Mouse (Mus musculus) cerebellum, adult 2 months (tissue): Measurements from ENCODE around the gene Xpc.

Source experiments
- CTCF ChIP-seq: fragments of 200-500 bp; IDR thresholded peaks from 2 replicates; pipeline ENCODE4 v1.5.1; 2011; ENCODE audit warnings: low read depth, mild to moderate bottlenecking, control low read depth, low read length, moderate library complexity, borderline replicate concordance; ENCODE audit not compliant: insufficient read depth
- POLR2A ChIP-seq: fragments of 200-500 bp; IDR thresholded peaks from 2 replicates; pipeline ENCODE4 v1.6.1; 2011; ENCODE audit warnings: low read length, control low read depth, borderline replicate concordance; ENCODE audit not compliant: insufficient read depth

GRCm38 (mm10) chr6:91536047-91536765 lies 20.5 kb upstream of the Xpc start:
- TF ChIP-seq POLR2A (no peak), CTCF (no peak)
